Mouse (Mus musculus): ENCODE data around the gene Mdga1. TPM values are rescaled to one million over a fixed set of nuclear protein-coding genes. Genes with fewer than 3 reads are reported as not detected.
A peak's percentile ranks its signal among the peaks of the same experiment; 100 is the strongest.

Gene Mdga1
- polyA plus RNA-seq, 1 experiment from 2014 or later, result 3.8 TPM

DNA sequence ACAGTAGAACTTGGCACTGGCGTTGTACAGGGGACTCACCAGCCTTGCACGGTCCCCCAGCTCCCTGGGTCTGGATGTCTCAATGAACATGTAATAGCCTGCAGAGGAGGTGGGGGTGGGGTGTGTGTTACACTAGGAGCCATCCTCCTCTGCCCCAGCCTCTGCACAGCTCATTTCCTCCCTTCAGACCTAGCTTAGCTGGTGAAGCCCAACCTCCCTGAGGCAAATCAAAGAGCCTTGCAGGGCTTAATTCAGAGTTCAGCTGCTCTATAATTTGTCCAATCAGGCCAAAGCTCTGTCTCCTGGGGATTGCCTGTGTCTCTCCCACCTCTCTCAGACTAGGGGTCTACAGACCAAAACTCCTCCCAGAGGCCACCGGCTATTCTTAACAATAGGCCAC is 131.9 kb downstream of the Mdga1 start:
- WGBS, result 15% methylated on average over 3 of the region's 3 CpGs
- ATAC-seq (ENCODE audit: insufficient number of reproducible peaks, low FRiP score, low TSS enrichment, low read depth), result 0 out of 2 replicates have a peak, but pooled peaks have one; percentile 45
- no peak overlapping the region for H3K27ac ChIP-seq (replicated peaks)
- H3K9ac ChIP-seq, result no peak overlapping the region
- H3K36me3 ChIP-seq, result no peaks in the 10 kb centered on the region
- H3K9me3 ChIP-seq (replicated peaks), result no peaks in the 10 kb centered on the region
- H3K4me3 ChIP-seq (replicated peaks), result no peak overlapping the region
- no peaks in the 10 kb centered on the region for H3K27me3 ChIP-seq
- H3K4me2 ChIP-seq (replicated peaks), result no peak overlapping the region
- peaks cover 20% of the 10 kb centered on the region for H3K4me1 ChIP-seq

DNA sequence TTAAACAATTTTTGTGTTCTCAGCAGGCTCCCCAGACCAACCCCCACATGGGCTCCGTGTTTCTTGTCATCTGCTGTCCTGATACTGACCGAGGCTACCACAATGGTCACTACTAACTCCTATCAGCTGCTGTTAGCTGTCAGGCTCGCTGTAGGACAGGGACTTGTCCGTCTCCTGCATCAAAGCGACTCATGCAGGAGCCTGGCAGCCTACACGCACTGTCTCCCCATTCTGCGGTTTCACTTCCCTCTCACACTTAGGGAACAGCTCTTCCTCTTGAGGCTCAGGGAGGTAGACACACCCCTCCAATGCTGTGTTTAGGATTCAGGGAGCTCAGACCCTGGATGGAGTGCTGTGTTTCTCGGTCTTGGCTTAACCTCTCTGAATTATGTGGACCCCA is 132.4 kb downstream of the Mdga1 start:
- Histone ChIP-seq H3K9me3 (replicated peaks) (no peaks in the 10 kb centered on the region), H3K4me3 (replicated peaks) (no peak overlapping the region), H3K9ac (no peak overlapping the region), H3K4me2 (replicated peaks) (no peak overlapping the region), H3K27me3 (no peaks in the 10 kb centered on the region), H3K4me1 (peaks cover 19% of the 10 kb centered on the region), H3K36me3 (no peaks in the 10 kb centered on the region), H3K27ac (replicated peaks) (no peak overlapping the region)
- 49% methylated on average over 8 of the region's 8 CpGs for WGBS
- no peak for ATAC-seq (ENCODE audit: insufficient number of reproducible peaks, low FRiP score, low TSS enrichment, low read depth)

GRCm38 (mm10) chr17:29834768-29835167 is 135.1 kb downstream of the Mdga1 start:
- no peak overlapping the region for H3K9ac ChIP-seq
- peaks cover 13% of the 10 kb centered on the region for H3K4me1 ChIP-seq
- no peaks in the 10 kb centered on the region for H3K27me3 ChIP-seq
- H3K4me3 ChIP-seq (replicated peaks), result no peak overlapping the region
- H3K27ac ChIP-seq (replicated peaks), result no peak overlapping the region
- 75% methylated on average over 7 of the region's 7 CpGs for WGBS
- no peaks in the 10 kb centered on the region for H3K36me3 ChIP-seq
- H3K4me2 ChIP-seq (replicated peaks), result no peak overlapping the region
- no peaks in the 10 kb centered on the region for H3K9me3 ChIP-seq (replicated peaks)
- ATAC-seq (ENCODE audit: insufficient number of reproducible peaks, low FRiP score, low TSS enrichment, low read depth), result no peak

DNA sequence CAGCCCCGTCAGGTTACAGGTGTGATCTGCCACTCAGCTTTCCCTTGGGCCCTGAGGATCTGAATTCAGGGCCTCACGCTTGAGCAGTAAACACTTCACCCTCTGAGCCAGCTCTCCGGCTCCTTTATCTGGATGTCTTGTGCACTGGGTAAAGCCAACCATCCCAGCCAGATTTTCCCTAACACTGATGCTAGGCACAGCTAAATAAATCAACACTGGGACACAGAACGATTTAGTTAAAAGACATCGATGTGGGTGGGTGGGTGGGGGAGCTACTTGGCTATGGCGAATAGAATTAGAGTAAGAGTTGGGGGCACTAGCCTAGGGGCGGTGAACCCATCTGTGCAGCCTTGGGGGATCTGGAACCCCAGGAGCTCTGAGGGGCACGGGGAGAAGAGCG is 135.6 kb downstream of the Mdga1 start:
- Histone ChIP-seq H3K4me3 (replicated peaks) (no peak overlapping the region), H3K36me3 (no peaks in the 10 kb centered on the region), H3K9ac (no peak overlapping the region), H3K27me3 (no peaks in the 10 kb centered on the region), H3K4me1 (peaks cover 13% of the 10 kb centered on the region), H3K27ac (replicated peaks) (no peak overlapping the region), H3K4me2 (replicated peaks) (no peak overlapping the region), H3K9me3 (replicated peaks) (no peaks in the 10 kb centered on the region)
- ATAC-seq (ENCODE audit: insufficient number of reproducible peaks, low FRiP score, low TSS enrichment, low read depth), result no peak
- 79% methylated on average over 9 of the region's 9 CpGs for WGBS

GRCm38 (mm10) chr17:29831696-29832095 is 138.2 kb downstream of the Mdga1 start:
- WGBS, result 86% methylated on average over 11 of the region's 11 CpGs

DNA sequence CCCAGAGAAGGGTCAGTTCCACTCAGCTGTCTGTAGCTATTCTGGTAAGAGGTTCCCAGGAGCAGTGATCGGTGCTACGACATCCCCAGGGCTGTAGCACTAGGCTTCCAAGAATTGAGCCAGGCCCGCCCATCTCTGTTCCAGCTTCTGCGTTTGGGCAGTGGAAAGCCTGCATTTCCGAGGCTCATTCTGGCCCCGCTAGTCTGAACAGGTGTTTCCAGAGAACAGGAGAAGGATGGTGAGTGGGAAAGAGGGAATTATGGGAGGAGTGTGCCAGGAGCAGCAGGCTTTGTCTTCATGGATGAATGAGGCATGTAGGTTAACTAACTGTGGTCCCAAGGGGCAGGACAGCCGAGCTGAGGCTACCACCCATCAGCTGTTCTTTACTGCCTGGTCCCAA is 140.8 kb downstream of the Mdga1 start:
- no peak for ATAC-seq (ENCODE audit: insufficient number of reproducible peaks, low FRiP score, low TSS enrichment, low read depth)
- WGBS, result 68% methylated on average over 7 of the region's 7 CpGs
- Histone ChIP-seq H3K27ac (replicated peaks) (no peak overlapping the region), H3K9ac (no peak overlapping the region), H3K27me3 (no peaks in the 10 kb centered on the region), H3K4me2 (replicated peaks) (no peak overlapping the region), H3K36me3 (no peaks in the 10 kb centered on the region), H3K4me3 (replicated peaks) (no peak overlapping the region), H3K4me1 (no peaks in the 10 kb centered on the region), H3K9me3 (replicated peaks) (no peaks in the 10 kb centered on the region)

More at GRCm38 (mm10) chr17:29831696-29832095, 138.2 kb downstream of the Mdga1 start:
- no peak for ATAC-seq (ENCODE audit: insufficient number of reproducible peaks, low FRiP score, low TSS enrichment, low read depth)
- Histone ChIP-seq H3K36me3 (no peaks in the 10 kb centered on the region), H3K4me2 (replicated peaks) (no peak overlapping the region), H3K4me1 (no peaks in the 10 kb centered on the region; the same call in 1 of the 2 replicates), H3K9ac (no peak overlapping the region), H3K9me3 (replicated peaks) (no peaks in the 10 kb centered on the region), H3K27me3 (no peaks in the 10 kb centered on the region), H3K27ac (replicated peaks) (no peak overlapping the region), H3K4me3 (replicated peaks) (no peak overlapping the region)

- Histone ChIP-seq H3K4me1 (no peaks in the 10 kb centered on the region), H3K36me3 (no peaks in the 10 kb centered on the region), H3K27ac (replicated peaks) (no peak overlapping the region), H3K9ac (no peak overlapping the region), H3K27me3 (no peaks in the 10 kb centered on the region), H3K9me3 (replicated peaks) (no peaks in the 10 kb centered on the region), H3K4me2 (replicated peaks) (no peak overlapping the region), H3K4me3 (replicated peaks) (no peak overlapping the region)
- ATAC-seq (ENCODE audit: insufficient number of reproducible peaks, low FRiP score, low TSS enrichment, low read depth), result no peak
- WGBS, result 69% methylated on average over 5 of the region's 5 CpGs
Observed at GRCm38 (mm10) chr17:29827602-29828001, 142.3 kb downstream of the Mdga1 start.

DNA sequence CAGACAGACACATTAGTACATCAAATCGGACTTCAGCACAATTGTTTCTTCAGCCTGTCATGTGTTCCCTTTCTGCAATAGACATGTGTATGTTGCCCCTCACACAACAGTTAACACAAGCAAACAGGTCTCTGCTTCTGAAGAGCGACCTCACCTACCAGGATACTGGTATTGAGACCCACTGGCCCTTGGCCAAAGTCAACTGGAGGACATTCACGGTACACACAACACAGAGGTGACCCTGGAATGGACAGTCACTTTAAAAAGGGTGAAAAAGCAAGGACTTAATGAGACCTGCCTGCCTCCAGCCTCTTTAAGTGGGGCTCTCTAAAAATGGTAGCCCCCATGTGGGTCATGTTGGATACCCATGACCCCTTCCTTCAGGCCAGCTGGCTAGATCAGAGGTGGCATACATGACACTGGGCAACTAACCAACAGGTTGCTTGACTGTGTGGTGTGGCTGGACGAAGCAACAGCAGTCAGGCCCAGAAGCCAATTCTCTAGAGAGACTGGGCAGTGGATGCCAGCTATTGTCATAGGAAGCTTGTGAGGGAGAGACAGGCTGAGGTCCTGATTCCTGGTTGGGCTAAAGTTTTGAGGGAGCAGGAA is 145.3 kb downstream of the Mdga1 start:
- Histone ChIP-seq H3K4me2 (replicated peaks) (no peak overlapping the region), H3K9ac (no peak overlapping the region), H3K27ac (replicated peaks) (no peak overlapping the region), H3K36me3 (no peaks in the 10 kb centered on the region), H3K4me3 (replicated peaks) (no peak overlapping the region), H3K4me1 (no peaks in the 10 kb centered on the region), H3K9me3 (replicated peaks) (no peaks in the 10 kb centered on the region), H3K27me3 (no peaks in the 10 kb centered on the region)
- no peak for ATAC-seq (ENCODE audit: insufficient number of reproducible peaks, low FRiP score, low TSS enrichment, low read depth)
- WGBS, result 83% methylated on average over 4 of the region's 4 CpGs

DNA sequence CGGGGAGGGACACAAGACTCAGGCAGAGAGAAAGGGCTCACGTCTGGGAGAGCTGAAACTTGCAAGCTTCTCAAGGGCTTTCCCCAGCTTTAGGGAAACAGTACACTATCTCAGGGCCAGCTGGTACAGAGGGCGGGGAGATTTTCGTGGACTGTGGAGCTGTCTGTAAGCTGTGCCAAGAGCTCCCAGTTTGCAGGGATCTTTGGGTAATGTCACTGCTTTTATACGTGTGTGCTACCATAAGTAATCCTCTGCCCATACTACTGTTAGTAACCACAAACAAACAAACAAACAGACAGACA is 145.7 kb downstream of the Mdga1 start:
- no peak overlapping the region for H3K4me2 ChIP-seq (replicated peaks)
- WGBS, result 44% methylated on average over 5 of the region's 5 CpGs
- no peak overlapping the region for H3K4me3 ChIP-seq (replicated peaks)
- no peaks in the 10 kb centered on the region for H3K9me3 ChIP-seq (replicated peaks)
- H3K27me3 ChIP-seq, result no peaks in the 10 kb centered on the region
- H3K27ac ChIP-seq (replicated peaks), result no peak overlapping the region
- no peaks in the 10 kb centered on the region for H3K4me1 ChIP-seq
- no peaks in the 10 kb centered on the region for H3K36me3 ChIP-seq
- H3K9ac ChIP-seq, result no peak overlapping the region
- ATAC-seq (ENCODE audit: insufficient number of reproducible peaks, low FRiP score, low TSS enrichment, low read depth), result no peak

GRCm38 (mm10) chr17:29823439-29824207 is 146.3 kb downstream of the Mdga1 start:
- Histone ChIP-seq H3K9me3 (replicated peaks) (no peaks in the 10 kb centered on the region), H3K9ac (no peak overlapping the region), H3K4me2 (replicated peaks) (no peak overlapping the region), H3K4me3 (replicated peaks) (no peak overlapping the region), H3K27ac (replicated peaks) (no peak overlapping the region), H3K36me3 (no peaks in the 10 kb centered on the region), H3K4me1 (no peaks in the 10 kb centered on the region), H3K27me3 (no peaks in the 10 kb centered on the region)
- ATAC-seq (ENCODE audit: insufficient number of reproducible peaks, low FRiP score, low TSS enrichment, low read depth), result no peak
- WGBS, result 68% methylated on average over 14 of the region's 14 CpGs

DNA sequence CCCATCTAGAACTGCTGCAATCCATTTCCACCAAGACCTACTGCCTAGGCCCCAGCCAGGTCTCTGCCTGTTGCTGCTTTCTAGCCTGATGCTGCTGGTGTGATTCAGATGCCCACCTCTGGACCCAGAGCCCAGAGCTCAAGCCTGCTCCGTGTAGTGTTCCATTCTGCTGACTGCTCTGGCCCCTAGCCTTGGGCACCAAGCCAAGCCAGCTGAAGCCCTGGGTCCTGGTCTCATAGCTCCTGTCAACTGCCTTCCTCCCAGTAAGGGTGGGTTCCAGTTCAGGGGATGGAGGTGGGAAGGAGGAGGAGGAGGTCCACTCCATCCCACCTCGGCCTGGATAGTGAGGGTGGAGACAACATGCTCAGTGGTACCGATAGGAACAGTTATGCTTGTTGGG is 150.3 kb downstream of the Mdga1 start:
- no peak overlapping the region for H3K9ac ChIP-seq
- no peaks in the 10 kb centered on the region for H3K4me1 ChIP-seq
- no peak for ATAC-seq (ENCODE audit: insufficient number of reproducible peaks, low FRiP score, low TSS enrichment, low read depth)
- H3K27me3 ChIP-seq, result no peaks in the 10 kb centered on the region
- no peaks in the 10 kb centered on the region for H3K9me3 ChIP-seq (replicated peaks)
- WGBS, result 85% methylated on average over 3 of the region's 3 CpGs
- H3K4me3 ChIP-seq (replicated peaks), result no peak overlapping the region
- no peaks in the 10 kb centered on the region for H3K36me3 ChIP-seq
- no peak overlapping the region for H3K4me2 ChIP-seq (replicated peaks)
- no peak overlapping the region for H3K27ac ChIP-seq (replicated peaks)

GRCm38 (mm10) chr17:29818989-29819388 is 150.9 kb downstream of the Mdga1 start:
- Histone ChIP-seq H3K27ac (replicated peaks) (no peak overlapping the region), H3K4me3 (replicated peaks) (no peak overlapping the region), H3K9ac (no peak overlapping the region), H3K27me3 (no peaks in the 10 kb centered on the region), H3K36me3 (no peaks in the 10 kb centered on the region), H3K4me1 (no peaks in the 10 kb centered on the region), H3K9me3 (replicated peaks) (no peaks in the 10 kb centered on the region), H3K4me2 (replicated peaks) (no peak overlapping the region)
- no peak; the same call in 1 of the 2 replicates for ATAC-seq (ENCODE audit: insufficient number of reproducible peaks, low FRiP score, low TSS enrichment, low read depth)
- WGBS, result 81% methylated on average over 7 of the region's 7 CpGs

All from embryonic facial prominence, embryonic 15.5 days (tissue).